Mouse (Mus musculus) embryonic fibroblast, embryonic 13.5 days (primary cell): ENCODE measurements at regions not wholly inside any gene's neighbourhood (a gene's known extent, or its start where the extent isn't known, plus 50 kb on each side); places are given as distances from the start of the nearest gene placed in this dataset.

Experiments used
- H3K27ac ChIP-seq: 2 replicates; pipeline ENCODE4 v1.5.1; 2012; ENCODE audit warnings: low read length, control low read depth, inconsistent platforms; ENCODE audit not compliant: insufficient read depth
- H3K4me1 ChIP-seq: 2 replicates; pipeline ENCODE4 v1.6.1; 2011; ENCODE audit warnings: low read length; ENCODE audit not compliant: control insufficient read depth, insufficient read depth
- H3K4me3 ChIP-seq: 2 replicates; pipeline ENCODE4 v1.5.1; 2011; ENCODE audit warnings: mild to moderate bottlenecking, control low read depth, low read length; ENCODE audit not compliant: insufficient read depth
- CTCF ChIP-seq: IDR thresholded peaks from 2 replicates; pipeline ENCODE4 v1.5.1; 2011; ENCODE audit warnings: mild to moderate bottlenecking, control low read depth, low read length, moderate library complexity, borderline replicate concordance; ENCODE audit not compliant: insufficient read depth
- POLR2A ChIP-seq: IDR thresholded peaks from 2 replicates; pipeline ENCODE4 v1.6.1; 2011; ENCODE audit warnings: low read depth, mild to moderate bottlenecking, control low read depth, low read length, moderate library complexity

DNA sequence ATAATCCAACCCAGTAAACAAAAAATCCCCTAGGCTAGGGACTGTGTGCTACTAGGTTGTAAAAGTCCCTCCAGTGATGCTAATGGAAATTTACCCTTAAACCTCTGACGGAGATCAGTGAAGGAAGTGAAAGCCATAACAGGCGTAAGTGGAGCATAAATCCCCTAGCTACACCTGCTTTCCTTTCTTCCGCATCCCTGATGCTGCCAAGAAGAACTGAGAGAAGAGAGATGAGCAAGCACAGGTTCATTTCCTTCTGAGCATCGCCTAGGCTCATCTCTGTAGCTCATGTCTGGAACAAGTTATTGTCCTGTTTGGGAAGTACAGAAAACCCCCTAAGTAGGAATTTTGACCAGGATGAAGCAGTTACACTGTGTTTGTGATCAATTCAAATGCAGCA, 89.8 kb downstream of the Tmsb4x start:
- Histone ChIP-seq H3K4me1 (no peaks in the 10 kb centered on the region), H3K27ac (no peak overlapping the region)
- TF ChIP-seq POLR2A (no peak), CTCF (no peak)

GRCm38 (mm10) chrX:167115096-167115495, 94.0 kb downstream of the Tmsb4x start:
- TF ChIP-seq CTCF (no peak), POLR2A (no peak)
- Histone ChIP-seq H3K4me3 (no peak overlapping the region), H3K4me1 (no peaks in the 10 kb centered on the region), H3K27ac (no peak overlapping the region)

More for the DNA sequence above, 89.8 kb downstream of the Tmsb4x start:
- no peak overlapping the region for H3K4me3 ChIP-seq

DNA sequence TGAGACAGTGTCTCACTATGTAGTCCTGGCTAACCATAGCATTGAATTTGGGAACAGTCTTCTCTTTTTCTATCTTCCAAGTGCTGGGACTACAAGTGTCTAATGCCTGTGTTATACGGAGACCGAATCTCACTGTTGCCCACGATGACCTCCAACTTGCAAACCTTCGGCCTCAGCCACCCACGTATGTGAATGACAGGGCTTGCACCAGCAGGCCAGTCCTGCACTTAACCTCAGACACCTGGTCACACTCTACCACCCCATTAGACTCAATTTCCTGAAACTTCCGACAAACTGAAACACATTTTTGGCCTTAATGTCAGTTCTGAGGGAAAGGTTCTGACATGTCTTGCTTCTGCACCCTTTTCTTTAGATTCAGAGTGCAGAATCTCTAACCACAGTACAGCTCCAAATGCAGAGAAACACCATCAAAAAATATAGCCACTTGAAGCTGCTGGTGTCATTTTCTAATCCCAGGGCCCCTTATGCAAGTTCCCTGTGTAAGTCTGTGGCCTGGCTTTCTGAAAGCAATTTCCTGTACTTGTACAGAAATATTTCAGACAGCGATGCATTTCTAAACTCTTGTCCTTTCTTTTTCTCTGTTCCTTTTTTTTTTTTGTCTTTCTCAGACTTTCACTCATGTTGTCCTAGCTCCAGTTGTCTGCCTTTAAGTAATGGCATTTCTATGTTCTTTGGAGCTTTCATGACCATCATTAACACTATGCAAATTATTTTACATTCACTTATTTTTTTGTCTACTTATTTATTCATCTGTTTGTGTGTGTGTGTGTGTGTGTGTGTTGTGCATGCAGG, 97.8 kb downstream of the Tmsb4x start:
- Histone ChIP-seq H3K27ac (no peak overlapping the region), H3K4me3 (no peak overlapping the region), H3K4me1 (no peaks in the 10 kb centered on the region)
- TF ChIP-seq CTCF (no peak), POLR2A (no peak)

GRCm38 (mm10) chrX:167108356-167108755, 100.8 kb downstream of the Tmsb4x start:
- no peak overlapping the region for H3K27ac ChIP-seq
- TF ChIP-seq CTCF, result no peak
- no peaks in the 10 kb centered on the region for H3K4me1 ChIP-seq
- no peak overlapping the region for H3K4me3 ChIP-seq

GRCm38 (mm10) chrX:167107469-167107868, 101.6 kb downstream of the Tmsb4x start:
- Histone ChIP-seq H3K4me3 (no peak overlapping the region), H3K27ac (no peak overlapping the region), H3K4me1 (no peaks in the 10 kb centered on the region)
- TF ChIP-seq CTCF (no peak), POLR2A (no peak)

DNA sequence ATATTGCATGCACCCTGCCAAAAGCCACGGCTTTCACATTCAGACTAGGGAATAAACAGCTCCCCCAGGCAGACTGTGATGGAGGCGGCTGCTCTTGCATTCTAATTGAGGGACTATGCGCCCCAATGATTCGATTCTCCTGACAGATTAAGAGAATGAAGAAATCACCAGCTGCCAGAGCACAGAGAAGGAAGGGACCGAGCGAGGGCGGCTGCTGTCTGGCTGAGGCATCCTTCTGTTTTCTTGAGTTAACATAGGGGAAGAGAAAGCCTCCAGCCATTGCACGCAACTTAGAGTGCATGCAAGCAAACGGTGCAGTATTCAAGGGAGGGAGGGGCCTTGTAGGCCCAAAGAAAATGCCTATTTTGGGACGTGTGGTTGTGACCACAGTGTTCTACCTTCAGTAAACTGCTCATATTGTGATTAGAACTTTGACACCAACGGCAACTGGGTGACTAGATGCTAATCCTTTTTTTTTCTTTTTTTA, 103.1 kb downstream of the Tmsb4x start:
- Histone ChIP-seq H3K27ac (no peak overlapping the region), H3K4me1 (no peaks in the 10 kb centered on the region), H3K4me3 (no peak overlapping the region)
- TF ChIP-seq POLR2A, result no peak
- no peak for TF ChIP-seq CTCF

DNA sequence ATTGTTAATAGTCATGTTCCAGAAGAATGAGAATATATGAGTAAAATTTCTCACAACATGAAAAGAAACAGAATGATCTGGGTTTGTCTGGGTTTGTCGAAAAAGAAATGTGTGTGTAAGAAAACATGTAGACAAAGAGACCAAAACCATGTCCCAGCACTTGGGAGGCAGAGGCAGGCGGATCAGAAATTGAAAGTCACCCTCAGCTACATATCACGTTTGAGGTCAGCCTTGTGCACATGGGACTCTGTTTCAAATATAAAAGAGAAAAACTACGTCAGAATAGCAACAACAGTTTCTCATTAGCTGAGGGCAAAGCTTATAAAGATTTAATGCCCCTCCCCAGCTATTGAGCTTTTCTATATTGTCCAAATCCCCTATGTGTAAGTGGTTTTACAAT, 103.8 kb downstream of the Tmsb4x start:
- TF ChIP-seq CTCF, result no peak
- TF ChIP-seq POLR2A, result no peak
- no peak overlapping the region for H3K4me3 ChIP-seq
- H3K4me1 ChIP-seq, result no peaks in the 10 kb centered on the region
- H3K27ac ChIP-seq, result no peak overlapping the region

DNA sequence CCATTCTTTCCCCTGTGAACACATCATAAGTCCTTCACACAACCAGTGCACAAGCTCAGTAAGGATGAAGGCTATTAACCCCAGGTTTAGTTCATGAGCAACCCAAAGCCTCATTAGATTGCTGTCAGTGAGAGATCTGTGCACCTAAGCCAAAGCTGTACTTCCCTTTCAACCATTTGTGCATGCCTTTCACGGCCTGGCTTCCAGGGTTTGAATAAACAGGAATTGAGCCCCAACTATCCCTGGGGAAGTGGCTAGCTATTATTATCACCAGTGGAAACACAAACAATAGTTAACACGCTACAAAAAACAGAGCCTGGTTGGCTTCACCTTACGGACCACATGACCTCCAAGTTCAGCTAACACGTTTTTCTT, 104.9 kb downstream of the Tmsb4x start:
- no peaks in the 10 kb centered on the region for H3K4me1 ChIP-seq
- TF ChIP-seq POLR2A, result no peak
- no peak for TF ChIP-seq CTCF
- H3K27ac ChIP-seq, result no peak overlapping the region

GRCm38 (mm10) chrX:167103501-167104246, 105.4 kb downstream of the Tmsb4x start:
- TF ChIP-seq CTCF (no peak), POLR2A (no peak)

More for the DNA sequence above, 104.9 kb downstream of the Tmsb4x start:
- H3K4me3 ChIP-seq, result no peak overlapping the region

DNA sequence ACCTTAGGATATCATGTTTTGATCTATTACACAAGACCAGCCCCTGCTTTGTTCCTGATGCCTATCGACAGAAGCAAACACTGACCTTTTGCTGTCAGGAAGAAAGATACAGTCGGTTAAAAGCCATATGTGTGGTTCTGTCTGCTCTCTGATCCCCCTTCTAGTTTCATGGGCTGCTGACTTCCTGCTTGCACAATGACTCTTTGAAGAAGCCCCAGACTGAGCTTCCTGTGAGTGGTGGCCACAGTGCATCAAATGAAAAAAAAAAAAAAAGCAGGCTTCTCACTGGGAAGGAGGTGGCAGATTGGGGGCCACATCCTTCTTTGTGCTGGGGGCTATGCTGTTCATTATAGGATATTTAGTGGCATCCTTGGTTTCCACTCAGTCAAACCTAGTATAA, 107.2 kb downstream of the Tmsb4x start:
- no peak overlapping the region for H3K4me3 ChIP-seq
- no peak overlapping the region for H3K27ac ChIP-seq
- TF ChIP-seq POLR2A (no peak), CTCF (no peak)
- H3K4me1 ChIP-seq, result no peaks in the 10 kb centered on the region

More at GRCm38 (mm10) chrX:167103501-167104246, 105.4 kb downstream of the Tmsb4x start:
- no peak overlapping the region for H3K4me3 ChIP-seq
- H3K4me1 ChIP-seq, result no peaks in the 10 kb centered on the region
- no peak overlapping the region for H3K27ac ChIP-seq
